Mouse (Mus musculus): ENCODE data around the gene Anks6. TPM values are rescaled to one million over a fixed set of nuclear protein-coding genes. Genes with fewer than 3 reads are reported as not detected.

The Anks6 gene
- polyA plus RNA-seq, 3 experiments from 2014 or later = not detected

- ATAC-seq = no peak
These were observed 68.4 kb downstream of the Anks6 start for GRCm38 (mm10) chr4:46988824-46989223.

DNA sequence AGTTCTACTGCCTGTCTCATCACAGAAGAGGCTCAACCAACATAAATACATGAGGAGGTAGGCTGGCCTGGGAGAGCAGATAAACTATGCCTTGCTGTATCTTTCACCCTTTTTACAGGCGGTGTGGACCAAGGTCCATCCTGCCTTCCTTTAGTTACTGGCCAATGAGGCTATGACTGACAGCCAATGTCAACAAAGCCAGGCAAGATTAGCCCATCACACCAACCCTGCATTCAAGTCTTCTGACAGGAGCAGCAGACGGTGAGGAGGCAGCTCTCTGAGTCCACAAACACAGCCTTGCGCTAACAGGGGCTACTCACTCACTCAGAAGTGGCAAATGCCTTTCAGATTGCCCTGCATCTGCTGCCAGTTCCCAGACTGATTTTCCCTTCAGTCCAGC lies 69.0 kb downstream of the Anks6 start:
- ATAC-seq = no peak

GRCm38 (mm10) chr4:46987809-46988208 lies 69.4 kb downstream of the Anks6 start:
- ATAC-seq = no peak

GRCm38 (mm10) chr4:46986054-46986453 lies 71.2 kb downstream of the Anks6 start:
- ATAC-seq = no peak

GRCm38 (mm10) chr4:46982912-46983311 lies 74.3 kb downstream of the Anks6 start:
- ATAC-seq = no peak

DNA sequence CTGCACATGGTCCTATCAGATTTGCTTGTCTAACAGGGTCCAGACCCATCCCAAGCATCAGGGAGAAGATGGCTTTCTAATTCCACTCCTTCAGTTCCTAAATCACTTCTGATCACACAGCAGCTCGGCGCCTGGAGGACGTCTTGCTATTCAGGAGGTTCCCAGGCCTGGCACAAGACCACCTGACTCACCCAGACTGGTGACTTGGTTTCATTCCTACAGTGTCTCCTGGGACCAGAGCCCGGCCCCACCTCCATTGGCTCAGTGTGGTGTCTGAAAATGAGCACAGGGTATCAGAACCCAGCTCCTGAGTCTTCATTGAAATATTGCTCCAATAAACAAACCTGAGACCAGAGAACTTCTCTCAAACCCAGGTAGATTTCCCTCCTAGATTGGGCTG lies 75.1 kb downstream of the Anks6 start:
- ATAC-seq = no peak

GRCm38 (mm10) chr4:46978371-46978770 lies 78.9 kb downstream of the Anks6 start:
- no peak for ATAC-seq

- no peak for ATAC-seq
These were observed 80.1 kb downstream of the Anks6 start for GRCm38 (mm10) chr4:46977161-46977560.

- no peak for ATAC-seq
These were observed 80.6 kb downstream of the Anks6 start for GRCm38 (mm10) chr4:46976671-46977071.

DNA sequence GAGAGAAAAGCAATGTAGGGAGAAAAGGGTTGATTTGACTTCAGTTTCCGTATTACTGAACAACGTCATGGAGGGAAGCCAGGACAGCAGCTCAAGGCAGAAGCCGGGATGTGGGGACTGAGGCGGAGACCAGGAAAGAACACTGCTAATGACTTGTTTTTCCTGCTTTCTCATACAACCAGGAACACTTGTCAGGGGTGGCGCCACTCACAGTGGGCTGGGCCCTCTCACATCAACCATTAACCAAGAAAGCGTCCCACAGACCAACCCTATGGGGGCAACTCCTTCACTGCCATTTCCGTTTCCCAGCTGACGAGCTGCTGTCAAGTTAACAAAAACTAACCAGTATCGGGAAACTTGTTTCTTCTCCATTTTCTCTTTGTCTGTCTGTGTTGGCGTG lies 83.9 kb downstream of the Anks6 start:
- ATAC-seq = no peak

- no peak for ATAC-seq
These were observed 89.2 kb downstream of the Anks6 start for GRCm38 (mm10) chr4:46967981-46968380.

DNA sequence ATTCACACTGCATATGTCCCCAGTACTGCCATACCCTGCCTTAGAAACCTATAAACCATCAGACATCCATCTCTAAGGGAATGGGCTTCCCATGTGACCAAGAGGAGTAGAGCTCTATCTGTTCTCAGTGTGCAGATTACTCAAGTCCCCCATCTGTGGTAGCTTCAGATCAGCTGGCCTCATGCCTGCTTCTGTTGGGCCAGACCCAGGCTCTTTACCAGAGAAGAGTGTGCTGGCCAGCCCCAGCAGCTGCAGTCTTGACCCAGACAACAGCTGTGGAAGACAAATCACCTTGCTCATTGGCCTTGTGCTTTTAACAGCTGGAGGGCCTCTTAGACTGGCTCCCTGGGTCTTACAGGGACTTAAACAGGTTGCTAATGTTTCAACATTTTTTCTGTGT lies 90.7 kb downstream of the Anks6 start:
- no peak for ATAC-seq

Other genes starting within 250 kb of the Anks6 start
- not detected for gene Gabbr2, start 65.6 kb downstream of the Anks6 start, polyA plus RNA-seq (2017; shearing (Covaris generic))
- gene Galnt12, start 34.5 kb upstream of the Anks6 start, polyA plus RNA-seq (2017; shearing (Covaris generic)) = 1 to 10 TPM; 5.4 to 7.2 (median 6.0) TPM
- gene Col15a1, start 150.7 kb upstream of the Anks6 start, polyA plus RNA-seq (2017; shearing (Covaris generic)) = 1 to 10 TPM in 2 of 3 experiments, under 1 TPM in 1; 0.45 to 2.2 (median 1.6) TPM

Measured in inflammation-experienced regulatory T-cells, adult 6 months (primary cell).